Mouse (Mus musculus): Measurements from ENCODE around the gene Sirt2.

Gene Sirt2

DNA sequence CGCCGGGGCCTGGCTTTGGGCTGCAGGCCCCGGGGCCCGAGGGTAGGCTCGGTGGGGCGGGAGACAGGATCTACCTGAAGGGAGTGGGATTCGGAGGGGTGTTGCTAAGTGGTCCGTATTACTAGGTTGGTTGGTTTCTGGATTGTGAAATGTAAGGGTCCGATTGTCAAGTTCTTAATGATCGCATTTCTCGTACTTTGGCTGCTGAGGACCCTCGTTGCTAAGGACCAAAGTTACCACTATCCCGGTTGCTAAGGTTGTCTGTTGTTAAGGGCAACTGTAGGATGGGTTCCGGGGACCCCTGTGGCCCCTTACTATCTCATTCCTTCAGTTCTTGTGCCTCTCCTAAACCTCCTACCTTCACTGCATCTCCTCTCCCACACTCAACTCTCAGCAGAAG is 375 bp downstream of the Sirt2 start:
- no peak for DNase-seq (ENCODE audit: low spot score)

DNA sequence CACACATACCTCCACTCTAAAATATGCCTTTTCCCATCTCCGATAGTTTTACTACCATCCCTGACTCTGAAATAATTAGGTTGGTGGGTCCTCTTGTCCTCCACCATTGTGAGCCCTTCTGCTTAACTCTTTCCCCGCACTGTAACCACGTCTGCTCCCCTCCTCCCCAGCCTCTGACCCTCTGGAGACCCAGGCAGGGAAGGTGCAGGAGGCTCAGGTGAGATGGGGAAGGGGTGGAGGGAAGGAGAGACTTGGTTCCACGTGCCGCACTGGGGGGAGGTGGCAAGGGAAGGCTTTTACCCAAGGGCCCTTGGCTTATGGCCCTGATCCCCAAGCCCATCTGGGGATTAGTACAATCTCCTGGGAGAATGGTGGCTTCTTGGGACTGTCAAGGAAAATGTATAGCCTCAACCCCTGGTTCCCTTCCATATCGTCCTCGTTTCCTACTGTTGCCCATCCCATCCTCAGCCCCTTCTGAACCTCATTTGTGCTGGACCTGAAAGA is 979 bp downstream of the Sirt2 start, which contains the start of gene Nfkbib:
Nfkbib (minus strand) TSS at position 51 of the 504 bp plus-strand sequence.
- no peak for DNase-seq (ENCODE audit: low spot score)

DNA sequence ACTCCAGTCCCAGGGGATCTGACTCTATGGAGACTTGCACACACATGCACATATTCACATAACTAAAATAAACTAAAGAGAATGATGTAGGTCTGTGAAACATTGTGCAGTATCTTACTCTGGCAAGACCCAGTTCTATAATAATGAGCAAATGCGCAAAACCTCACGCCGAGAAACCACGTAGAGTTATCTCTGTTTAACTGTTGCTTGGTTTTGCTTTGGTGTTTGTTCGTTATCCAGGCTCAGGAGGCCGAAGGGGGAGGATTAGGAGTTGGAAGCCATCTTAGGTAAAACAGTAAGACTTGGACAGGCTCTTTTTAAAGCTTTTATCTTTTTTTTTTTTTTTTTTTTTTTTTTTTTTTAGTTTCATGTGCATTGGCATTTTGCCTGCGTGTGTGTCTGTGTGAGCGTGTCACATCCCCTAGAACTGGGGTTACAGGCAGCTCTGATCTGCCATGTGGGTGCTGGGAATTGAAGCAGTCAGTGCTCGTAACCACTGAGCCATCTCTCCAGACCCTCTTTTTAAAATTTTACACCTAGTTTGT is 3.0 kb downstream of the Sirt2 start:
- DNase-seq (ENCODE audit: low spot score) = no peak

DNA sequence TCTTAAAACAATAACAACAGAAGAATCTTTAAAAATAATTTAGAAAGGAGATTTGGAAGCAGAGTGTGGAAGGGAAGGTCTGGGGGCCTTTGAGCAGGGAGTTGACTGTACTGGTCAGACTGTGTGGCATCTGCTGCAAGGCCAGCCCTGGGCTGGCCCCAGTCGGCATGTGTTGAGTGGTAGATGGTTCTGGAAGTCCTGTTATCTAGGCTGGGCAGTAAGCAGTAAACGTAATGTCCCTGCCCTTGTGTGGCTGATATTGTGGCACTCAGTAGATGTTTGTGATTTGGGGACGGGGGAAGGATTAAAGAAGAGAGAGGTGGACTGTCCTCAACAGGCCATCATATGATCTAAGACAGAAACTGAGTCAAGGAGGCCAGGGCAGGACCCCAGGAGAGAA is 3.8 kb downstream of the Sirt2 start:
- no peak for DNase-seq (ENCODE audit: low spot score)

DNA sequence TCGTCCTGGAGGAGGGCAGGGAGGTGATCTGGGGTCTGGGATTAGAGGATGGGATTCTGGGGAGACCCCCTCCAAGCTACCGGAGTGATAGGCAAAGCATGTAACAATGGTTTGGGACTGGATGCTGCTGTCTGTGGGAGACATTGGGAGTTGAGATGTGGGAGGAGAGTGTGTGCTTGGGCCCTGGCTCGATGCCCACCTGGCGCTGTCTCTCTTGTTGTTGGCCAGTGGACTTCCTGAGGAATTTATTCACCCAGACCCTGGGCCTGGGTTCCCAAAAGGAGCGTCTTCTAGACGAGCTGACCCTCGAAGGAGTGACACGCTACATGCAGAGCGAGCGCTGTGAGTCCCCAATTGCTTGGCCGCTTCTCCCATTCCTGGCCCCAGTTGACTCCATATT is 5.3 kb downstream of the Sirt2 start:
- DNase-seq (ENCODE audit: low spot score) = no peak

DNA sequence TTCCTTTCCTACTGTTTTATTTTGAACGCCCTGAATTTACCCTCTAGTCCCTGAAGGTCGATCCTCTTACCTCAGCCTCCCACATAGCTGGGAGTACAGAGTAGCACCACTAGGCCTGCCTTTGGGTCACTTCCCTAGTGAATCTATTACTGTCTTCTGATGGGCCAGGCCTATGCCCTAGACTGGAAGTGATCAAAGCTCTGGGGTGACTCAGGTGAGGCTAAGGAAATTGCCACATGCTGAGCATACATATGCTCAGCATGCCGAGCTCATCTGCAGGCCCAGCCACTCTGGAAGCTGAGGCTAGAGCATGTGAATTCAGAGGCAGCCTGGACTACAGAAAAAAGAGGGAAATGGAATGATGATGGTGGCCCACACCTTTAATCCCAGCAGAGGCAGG is 6.6 kb downstream of the Sirt2 start:
- DNase-seq (ENCODE audit: low spot score) = no peak

DNA sequence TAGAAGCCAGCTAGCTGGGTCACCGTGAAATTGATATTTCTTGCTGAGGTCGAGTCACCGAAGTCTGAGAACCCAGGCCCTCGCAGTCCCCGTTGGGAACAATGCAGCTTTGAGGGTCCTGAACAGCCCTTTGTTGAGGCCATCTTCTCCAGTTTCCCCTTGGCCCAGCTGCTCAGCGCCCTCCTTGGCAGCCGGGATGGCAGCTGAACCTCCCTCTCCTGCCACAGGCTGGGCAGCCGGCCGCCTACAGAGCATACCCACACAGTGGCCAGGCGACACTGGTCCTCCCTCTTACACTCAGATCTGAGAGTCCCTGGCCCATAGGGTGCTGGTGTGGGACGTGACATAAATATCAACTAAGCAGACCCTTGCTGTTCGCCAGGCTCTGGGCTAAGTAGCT is 7.6 kb downstream of the Sirt2 start:
- no peak for DNase-seq (ENCODE audit: low spot score)

DNA sequence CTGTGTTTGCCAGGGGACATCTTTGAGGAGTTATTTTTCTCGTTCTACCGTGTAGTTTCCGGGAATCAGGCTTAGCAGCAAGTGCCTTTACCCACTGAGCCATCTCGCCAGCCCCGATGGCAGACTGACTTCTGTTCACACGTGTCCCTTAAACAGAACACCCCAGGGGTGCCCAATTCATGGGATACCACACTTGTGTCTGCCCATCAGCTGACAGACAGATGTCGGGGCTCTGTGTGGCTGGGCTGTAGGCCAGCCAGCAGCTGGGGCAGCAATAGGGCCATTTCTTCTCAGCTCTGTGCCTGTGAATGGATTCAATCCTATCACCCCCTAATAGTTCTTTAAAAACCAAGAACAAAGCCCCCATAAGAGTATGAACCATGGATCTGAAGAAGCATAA is 8.6 kb downstream of the Sirt2 start:
- no peak for DNase-seq (ENCODE audit: low spot score)

DNA sequence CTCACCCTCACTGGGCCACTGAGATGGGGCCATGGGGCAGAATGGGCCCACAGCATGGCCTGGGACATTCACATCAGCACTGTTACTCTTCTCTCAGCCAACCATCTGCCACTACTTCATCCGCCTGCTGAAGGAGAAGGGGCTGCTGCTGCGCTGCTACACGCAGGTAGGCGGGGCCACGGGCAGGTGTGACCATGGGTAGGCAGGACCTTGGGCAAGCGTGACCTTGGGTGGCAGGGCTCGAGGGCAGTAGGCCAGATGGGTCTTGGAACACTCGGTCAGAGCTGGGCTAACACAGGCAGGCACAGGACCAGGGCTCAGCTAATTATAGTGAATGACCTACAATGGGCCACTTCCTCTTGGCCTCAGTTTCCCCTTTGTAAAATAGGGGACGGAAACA is 12.3 kb downstream of the Sirt2 start:
- no peak for DNase-seq (ENCODE audit: low spot score)

DNA sequence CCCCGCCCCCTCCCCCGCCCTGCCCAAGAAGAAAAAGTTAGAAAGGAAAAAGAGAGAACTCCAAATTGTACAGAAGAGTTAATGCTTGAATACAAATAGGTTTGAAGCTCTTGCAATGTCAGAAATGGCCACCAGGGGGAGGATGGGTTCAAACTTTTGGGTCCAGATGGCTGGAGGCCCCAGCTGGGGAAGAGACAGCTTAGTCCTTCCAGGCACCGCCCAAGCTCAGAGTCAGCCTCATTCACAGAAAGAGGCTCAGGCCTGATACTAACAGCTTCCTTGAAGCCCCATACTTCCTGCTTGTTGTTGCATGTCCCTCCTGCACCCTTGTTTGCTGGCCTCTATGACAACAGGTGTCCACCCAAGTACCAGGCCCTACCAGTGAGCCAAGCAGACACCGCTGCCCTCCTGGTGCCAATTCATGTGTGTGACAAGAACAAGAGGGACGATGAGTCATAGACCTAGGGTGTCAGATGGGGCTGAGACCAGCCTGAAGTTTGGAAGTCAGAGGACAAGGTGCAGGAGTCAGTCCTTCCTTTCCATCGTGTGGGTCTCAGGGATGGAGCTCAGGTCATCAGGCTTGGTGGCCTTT is 13.6 kb downstream of the Sirt2 start:
- DNase-seq (ENCODE audit: low spot score) = peak; percentile 76

DNA sequence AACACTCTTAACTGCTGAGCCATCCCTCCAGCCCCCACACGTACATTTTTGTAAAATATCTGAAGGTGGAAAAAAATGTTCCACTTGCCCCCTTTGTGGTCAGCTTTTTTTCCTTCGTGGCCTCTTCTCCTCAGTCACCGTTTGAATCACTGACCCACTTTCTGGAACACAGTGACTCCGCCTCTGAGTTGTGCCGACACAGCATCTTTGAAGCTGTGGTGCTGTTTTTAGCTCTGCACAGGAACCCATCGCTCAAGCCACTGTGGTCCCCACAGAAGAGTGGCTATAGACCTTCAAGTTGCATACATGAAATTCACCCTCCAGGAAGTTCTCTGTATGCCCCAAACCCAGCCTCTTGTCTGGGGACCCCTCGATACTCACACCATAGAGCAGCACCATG is 14.3 kb downstream of the Sirt2 start:
- no peak for DNase-seq (ENCODE audit: low spot score)

DNA sequence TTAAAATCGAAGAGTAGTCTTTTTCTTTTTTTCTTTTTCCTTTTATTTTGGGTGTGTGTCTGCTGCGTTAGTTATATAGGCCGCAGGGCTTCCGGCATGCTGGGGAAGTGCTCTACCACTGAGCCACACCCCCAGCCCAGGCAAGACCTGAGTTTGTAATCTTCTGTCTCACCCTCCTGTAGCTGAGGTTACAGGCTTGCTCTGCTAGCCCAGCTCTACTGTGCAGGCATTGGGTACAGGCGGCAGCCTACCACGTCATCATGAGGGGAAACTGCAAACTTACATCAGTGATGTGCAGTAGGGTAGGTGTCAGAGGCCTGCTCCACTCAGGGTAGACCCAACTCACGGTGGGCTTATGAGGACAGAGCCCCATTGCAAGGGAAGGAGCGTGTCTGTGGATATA is 14.7 kb downstream of the Sirt2 start:
- DNase-seq (ENCODE audit: low spot score) = no peak

DNA sequence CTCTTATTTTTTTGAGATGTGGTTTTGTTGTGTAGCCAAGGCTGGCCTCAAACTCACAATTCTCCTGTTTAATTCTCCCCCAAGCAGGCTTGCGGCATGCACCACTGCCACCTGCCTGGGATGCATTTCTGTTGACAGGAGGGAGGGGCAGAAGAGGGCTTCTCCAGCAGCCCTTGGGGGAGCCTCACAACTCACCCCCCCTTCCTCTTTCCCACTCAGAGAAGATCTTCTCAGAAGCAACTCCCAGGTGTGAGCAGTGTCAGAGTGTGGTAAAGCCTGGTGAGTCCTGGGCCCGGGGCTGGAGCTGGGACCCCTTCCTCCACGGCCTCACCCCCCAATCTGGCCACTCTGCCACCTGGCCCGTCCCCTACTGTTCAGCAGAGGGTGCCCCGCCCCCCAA is 18.6 kb downstream of the Sirt2 start:
- DNase-seq (ENCODE audit: low spot score) = no peak

DNA sequence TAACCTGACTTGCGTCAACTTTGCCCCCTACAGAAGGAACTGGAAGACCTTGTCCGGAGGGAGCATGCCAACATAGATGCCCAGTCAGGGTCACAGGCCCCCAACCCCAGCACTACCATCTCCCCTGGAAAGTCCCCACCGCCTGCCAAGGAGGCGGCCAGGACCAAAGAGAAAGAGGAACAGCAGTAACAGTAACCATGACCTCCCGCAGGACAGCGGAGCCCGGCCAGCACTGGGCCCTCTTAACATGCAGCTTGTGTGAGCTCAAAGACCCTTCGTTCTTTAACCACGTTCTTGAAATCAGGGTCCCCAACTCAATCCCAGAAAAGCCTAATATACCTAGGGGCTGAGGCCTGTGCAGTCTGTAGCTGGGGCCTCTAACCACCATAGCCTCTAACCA is 21.3 kb downstream of the Sirt2 start:
- DNase-seq (ENCODE audit: low spot score) = no peak

DNA sequence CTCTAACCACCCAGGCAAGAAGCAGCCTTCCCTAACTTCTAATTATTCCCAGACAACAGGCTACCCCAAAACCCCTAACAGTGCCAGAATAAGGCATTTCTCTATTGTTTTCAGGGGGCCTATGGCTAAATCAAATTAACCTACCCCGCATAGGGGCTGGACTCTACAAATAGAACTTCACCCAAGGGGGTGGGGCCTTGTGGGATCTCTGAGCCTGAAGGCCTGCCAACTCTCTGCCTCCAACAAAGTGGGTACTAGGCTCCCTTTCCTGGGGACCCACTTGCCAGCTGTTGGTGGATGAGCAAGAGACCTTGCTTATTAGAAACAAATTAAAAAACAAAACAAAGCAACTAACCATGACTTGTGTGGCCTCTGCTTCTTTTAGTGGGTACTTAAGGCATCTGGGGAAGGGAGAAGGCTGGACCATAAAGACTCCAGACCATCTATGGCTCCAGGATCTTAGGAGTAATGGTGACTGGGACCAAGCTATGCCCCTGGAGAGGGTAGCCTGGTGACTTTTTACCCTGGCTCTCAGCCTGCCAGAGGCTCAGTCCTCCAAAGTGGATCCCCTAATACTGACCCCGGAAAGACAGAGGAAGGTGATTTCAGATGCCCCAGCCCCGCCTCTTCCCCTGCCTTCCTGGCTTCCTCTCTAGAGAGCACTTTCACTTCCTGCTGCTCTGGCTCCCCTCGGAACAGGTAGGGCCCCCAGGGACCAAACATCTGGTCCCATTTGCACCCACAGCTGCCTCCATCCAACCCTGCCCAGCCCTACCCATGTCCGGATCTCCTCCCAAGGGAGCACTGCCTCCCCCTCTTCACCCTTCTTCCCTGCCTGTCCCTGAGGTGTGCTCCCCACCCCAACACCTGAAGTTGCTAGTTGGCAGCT is 22.0 kb downstream of the Sirt2 start, which contains the start of gene Rinl:
Rinl (plus strand) TSS at position 663 of the 889 bp plus-strand sequence.
- DNase-seq (ENCODE audit: low spot score) = no peak

DNA sequence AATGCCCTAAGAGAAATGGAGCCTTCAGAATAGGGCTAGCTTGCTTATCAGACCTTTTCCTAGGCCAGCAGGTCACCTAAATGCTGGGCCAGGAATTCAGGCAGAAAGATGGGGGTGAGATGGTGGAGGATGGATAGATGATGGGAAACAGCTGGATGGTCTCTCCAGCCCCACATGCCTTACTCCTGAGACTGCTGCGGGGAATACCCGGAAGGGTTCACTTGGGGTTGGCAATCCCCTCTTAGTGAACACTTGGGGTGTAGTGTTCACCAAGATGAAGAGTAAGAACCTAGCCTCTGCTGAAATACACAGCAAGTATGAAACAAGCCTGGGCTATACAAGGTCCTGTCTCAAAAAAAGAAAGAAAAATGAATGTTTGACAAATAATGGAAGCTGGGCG is 22.7 kb downstream of the Sirt2 start:
- DNase-seq (ENCODE audit: low spot score) = no peak

DNA sequence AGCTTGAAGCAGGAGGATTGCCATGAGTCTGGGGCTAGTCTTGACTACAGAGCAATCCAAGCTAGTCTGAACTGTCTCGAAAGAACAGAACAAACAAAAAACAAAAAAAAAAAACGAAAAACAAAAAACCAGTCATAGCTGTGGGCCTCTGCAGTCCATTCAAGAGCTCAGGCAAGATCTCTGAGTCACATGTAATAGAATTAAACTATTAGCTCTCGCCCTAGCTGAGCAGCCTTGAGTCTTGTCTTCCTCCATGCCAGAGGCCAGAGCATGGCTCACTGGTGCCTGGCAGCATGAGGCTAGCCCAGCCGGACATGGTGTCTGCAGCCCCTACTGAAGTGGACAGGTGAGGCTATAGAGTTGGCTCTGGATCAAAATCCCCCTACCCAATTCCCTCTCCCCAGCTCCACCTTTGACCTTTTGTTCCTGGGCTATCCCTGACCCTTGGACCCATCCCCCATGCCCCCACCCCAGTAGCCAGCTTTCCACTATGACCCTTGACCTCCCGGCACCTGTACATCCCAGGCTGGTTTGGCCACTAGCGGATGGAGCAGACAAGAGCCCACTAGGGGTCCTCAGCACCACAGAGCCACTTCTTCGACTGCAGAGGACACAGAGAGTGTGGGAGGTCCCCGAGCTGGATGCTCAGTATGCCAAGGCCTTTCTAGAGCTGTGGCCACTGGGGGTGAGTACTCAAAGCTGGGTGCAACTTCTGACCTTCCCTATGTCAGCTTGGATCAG is 23.7 kb downstream of the Sirt2 start:
- no peak for DNase-seq (ENCODE audit: low spot score)

DNA sequence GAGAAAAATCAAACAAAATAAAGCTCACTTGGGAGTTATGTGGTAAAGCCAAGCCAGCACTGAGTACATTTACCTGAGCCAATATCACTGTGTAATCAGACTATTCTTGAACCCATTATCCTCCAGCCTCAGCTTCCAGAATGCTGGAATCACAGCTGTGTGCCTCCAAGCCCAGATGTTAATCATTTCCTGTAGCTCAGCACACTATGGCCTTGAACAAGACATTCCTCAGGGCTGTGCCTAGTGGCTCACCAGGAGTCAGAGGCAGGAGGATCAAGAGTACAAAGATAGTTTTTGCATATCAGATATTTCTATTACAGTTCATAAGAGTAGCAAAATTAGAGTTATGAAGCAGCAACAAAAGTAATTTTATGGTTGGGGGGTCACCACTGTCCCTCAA is 25.2 kb downstream of the Sirt2 start:
- DNase-seq (ENCODE audit: low spot score) = no peak

DNA sequence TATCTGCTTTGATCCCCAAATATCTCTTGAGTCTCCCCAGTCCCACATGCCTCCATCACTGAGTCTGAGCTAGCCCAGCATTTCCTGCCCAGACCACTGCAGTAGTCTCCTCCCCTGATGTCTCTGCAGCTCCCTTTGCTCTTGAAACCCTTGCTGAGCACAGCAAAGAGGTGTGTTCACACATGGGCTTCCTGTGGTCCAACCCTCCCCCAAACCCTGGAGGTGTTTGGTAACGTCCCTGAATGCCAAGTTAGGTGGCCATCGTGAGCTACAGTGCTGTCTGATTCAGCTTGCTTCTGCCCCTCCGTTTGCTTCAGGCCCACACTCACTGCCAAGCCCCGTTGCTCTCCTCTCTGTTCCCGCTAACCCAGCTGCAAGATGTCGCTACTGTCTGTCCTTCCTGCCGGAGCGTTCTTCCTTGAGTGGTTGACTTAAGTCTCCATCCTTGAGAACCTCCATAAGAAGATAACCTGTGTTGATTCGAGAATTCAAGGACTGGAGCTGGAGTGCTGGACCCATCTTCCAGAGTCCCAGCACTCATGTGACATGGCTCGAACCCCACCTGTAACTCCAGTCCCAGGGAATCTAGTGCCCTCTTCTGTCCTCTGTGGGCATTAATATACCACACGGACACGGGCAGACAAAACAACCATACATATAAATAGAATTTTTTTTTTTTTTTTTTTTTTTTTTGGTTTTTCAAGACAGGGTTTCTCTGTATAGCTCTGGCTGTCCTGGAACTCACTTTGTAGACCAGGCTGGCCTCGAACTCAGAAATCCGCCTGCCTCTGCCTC is 26.1 kb downstream of the Sirt2 start:
- DNase-seq (ENCODE audit: low spot score) = no peak

DNA sequence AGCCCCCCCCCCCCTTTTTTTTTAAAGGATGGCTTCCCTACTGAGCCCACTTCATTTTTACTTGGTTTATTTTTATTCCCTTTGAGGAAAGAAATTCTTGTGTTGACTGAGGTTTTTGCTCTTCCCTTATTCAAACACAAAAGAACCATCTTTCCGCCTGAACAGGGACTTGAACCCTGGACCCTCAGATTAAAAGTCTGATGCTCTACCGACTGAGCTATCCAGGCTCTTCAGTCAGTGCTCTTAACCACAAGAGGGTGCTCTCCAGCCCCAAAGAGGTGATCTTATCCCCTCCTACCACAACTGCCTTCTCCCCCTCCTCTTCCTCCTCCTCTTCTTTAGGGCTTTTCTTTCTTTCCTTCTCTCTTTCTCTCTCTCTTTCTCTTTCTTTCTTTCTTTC is 27.3 kb downstream of the Sirt2 start:
- no peak for DNase-seq (ENCODE audit: low spot score)

DNA sequence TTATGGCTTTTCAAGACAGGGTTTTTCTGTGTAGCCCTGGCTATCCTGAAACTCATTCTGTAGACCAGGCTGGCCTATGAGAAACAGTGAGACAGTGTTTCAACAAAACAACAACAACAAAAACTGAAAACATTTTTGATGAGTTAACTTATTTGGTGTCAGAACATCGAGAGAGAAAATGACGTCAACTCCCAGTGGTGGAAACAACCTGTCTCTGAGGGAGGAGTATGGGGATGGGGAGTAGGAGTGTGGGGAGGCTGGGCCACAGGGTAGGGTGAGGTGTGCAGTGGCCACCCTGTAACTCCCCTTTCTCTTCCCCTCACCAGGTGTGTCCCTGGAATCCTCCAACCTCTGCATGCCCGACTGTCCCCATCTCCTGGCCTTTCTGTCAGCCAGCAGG is 28.0 kb downstream of the Sirt2 start:
- DNase-seq (ENCODE audit: low spot score) = no peak

DNA sequence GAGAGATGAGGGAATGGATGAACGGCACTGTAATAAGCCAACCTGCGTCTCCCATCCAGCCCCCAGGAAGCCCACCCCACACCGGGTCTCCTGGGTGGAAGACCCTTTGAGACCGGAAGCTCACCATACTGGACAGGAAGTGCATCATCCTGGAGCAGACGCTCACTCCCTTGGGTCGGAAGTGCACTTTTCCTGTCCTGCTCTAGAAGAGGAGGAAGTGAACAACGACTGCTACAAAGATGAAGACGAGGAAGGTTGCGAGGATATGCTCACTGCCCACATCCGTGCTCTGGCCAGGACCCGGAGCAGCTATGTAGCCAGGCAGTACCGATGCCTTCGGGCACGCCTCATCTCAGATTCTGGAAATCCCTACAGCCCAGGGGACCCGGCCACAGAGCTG is 29.3 kb downstream of the Sirt2 start:
- no peak for DNase-seq (ENCODE audit: low spot score)

All from left cerebral cortex, adult 11 months (tissue).